Mouse (Mus musculus) heart, adult 10 weeks (tissue): ENCODE results near the gene Csnk2a2. TPM values are rescaled to one million over a fixed set of nuclear protein-coding genes. Genes with fewer than 3 reads are reported as not detected.

Experiments
- polyA plus RNA-seq: library from polyadenylated mRNA; stranded (reverse); fragments of 350-450 nt; fragmentation: Illumina TruSeq; extraction: RNeasy Lipid Tissue Mini Kit (QIAGEN cat#74804); gene quantifications from one replicate; pipeline ENCODE4 v1.2.3, GENCODE M21; 2014; ENCODE audit warnings: low read depth, low replicate concordance

Gene Csnk2a2
- polyA plus RNA-seq = 26.7 TPM

GRCm38 (mm10) chr8:95490006-95490405, at the start of gene Csnk2a2:
TSS of gene Csnk2a2 (minus strand) at chr8:95490039.

GRCm38 (mm10) chr8:95533584-95534387, 43.9 kb upstream of the Csnk2a2 start, which contains the start of gene Ccdc113:
TSS of gene Ccdc113 (plus strand) at chr8:95534085.

GRCm38 (mm10) chr8:95434686-95435439, 55.0 kb downstream of the Csnk2a2 start, which contains the start of gene Cfap20:
TSS of gene Cfap20 (minus strand) at chr8:95434869.

Other genes with a start within 250 kb of the Csnk2a2 start
- gene Cngb1, start 183.5 kb downstream of the Csnk2a2 start, polyA plus RNA-seq = 0.16 TPM
- gene Tepp, start 179.5 kb downstream of the Csnk2a2 start, polyA plus RNA-seq = not detected
- 6.0 TPM for gene Zfp319, start 158.1 kb downstream of the Csnk2a2 start, polyA plus RNA-seq
- gene Usb1, start 157.8 kb downstream of the Csnk2a2 start, polyA plus RNA-seq = 12.5 TPM
- gene Mmp15, start 137.8 kb downstream of the Csnk2a2 start, polyA plus RNA-seq = 46.2 TPM
- gene Cfap20, start 55.2 kb downstream of the Csnk2a2 start, polyA plus RNA-seq = 33.0 TPM
- not detected for gene Ccdc113, start 44.0 kb upstream of the Csnk2a2 start, polyA plus RNA-seq
- not detected for gene Prss54, start 86.3 kb upstream of the Csnk2a2 start, polyA plus RNA-seq
- gene Gins3, start 143.4 kb upstream of the Csnk2a2 start, polyA plus RNA-seq = 1.4 TPM
- gene Ndrg4, start 186.9 kb upstream of the Csnk2a2 start, polyA plus RNA-seq = 311 TPM
- 31.6 TPM for gene Setd6, start 225.8 kb upstream of the Csnk2a2 start, polyA plus RNA-seq